Mouse (Mus musculus): ENCODE data around the gene Gm19965. TPM values are rescaled to one million over a fixed set of nuclear protein-coding genes. Genes with fewer than 3 reads are reported as not detected.

Gm19965 gene
- not detected in 2 replicates for total RNA-seq (2023)

DNA sequence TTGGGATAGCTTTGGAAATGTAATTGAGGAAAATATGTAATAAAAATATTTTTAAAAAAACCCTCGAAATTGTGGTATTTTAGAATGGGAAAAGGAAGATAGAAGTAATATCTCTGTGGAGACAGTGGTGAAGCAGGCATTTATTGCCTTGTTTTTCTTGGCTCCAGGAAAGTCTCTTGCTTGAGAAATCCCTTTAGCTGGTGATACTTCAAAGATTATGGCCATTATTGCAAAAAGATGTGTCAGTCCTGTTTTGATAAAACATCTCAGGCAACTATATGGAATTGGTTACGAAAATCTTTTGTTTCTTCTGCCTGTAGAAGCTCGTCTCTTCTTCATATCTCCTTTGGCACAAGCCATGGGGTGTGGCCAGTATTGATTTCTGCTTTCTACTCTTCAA is at the start of gene Gm19965:
Gene Gm19965 (plus strand): TSS at position 301 of the 400 bp plus-strand sequence.

All from neutrophil, adult 65 days (primary cell).